ENCODE assay signal across 8 mouse cellular contexts in the genomic region with DNA sequence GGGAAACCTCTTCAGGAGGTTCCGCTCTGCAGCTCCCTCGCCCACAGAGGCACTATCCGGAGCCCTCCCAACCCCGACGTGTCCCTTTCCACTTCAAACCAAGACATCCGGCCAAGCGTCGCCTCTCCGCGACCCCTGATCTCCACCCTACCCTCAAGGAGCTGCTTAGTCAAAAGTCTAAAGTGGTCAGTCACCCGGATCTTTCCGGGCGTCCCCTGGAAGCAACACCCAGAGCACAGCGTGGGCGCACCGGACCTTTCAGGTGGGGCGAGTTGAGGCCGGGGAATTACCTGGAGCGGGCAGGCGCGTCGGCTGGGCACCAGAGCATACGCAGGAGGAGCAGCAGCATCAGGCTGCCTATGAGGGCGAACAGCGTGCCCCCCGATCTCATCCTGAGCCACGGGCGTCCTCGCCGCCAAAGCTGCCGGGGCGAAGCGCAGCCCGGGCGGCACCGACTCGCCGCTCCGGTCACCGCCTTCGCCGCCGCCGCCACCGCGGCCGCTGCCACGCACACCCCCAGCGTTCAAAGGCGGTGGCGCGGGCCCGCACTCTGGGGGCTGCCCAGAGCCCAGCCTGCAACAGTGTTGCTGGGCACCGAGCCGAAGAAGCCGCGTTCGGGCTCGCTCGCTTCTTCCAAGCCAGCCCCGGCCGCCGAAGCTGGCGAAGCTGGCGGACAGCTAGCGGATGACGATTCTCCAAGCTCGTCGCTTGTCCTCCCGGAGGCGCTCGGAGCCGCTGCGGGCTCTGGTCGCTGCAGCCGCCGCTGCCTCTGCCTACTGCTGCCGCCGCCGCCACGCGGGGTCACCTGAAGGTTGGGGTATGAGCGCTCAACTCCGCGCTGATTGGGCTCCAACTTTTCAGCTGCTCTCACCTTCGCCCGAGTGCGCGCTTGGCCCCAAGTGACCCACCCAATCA. TPM values are rescaled to one million over a fixed set of nuclear protein-coding genes. Genes with fewer than 3 reads are reported as not detected.
DNase-seq lines count a peak whose midpoint lies in the region; ATAC-seq and TF ChIP-seq lines count a peak whose summit lies in the region.

No protein-coding gene starts in this region.

- H3K4me2 ChIP-seq in heart, embryonic 16.5 days (ENCODE audit: low read depth, low read length), result peak overlapping the region; percentile 94
- peak overlapping the region; percentile 97 for H3K4me2 ChIP-seq in kidney, postnatal 0 days (ENCODE audit: low read length)
- H3K4me2 ChIP-seq in lung, embryonic 15.5 days, result peak overlapping the region; percentile 99

- WGBS in embryonic facial prominence, embryonic 10.5 days, result under 1% methylated on average over 89 of the region's 89 CpGs
- under 1% methylated on average over 81 of the region's 89 CpGs for WGBS in heart, embryonic 16.5 days
- 1% methylated on average over 89 of the region's 89 CpGs for WGBS in kidney, postnatal 0 days
- WGBS in lung, embryonic 15.5 days, result under 1% methylated on average over 89 of the region's 89 CpGs

- peaks cover 52% of the 10 kb centered on the region for H3K27me3 ChIP-seq in embryonic facial prominence, embryonic 10.5 days (replicated peaks; ENCODE audit: low read depth, poor library complexity, severe bottlenecking)
- H3K27me3 ChIP-seq in heart, embryonic 16.5 days (ENCODE audit: control insufficient read depth, insufficient read depth, low read length), result peaks cover 30% of the 10 kb centered on the region
- 0 out of 2 replicates have a peak, but pooled peaks cover 3% of the 10 kb centered on the region for H3K27me3 ChIP-seq in kidney, postnatal 0 days (ENCODE audit: insufficient read depth, low read length)
- H3K27me3 ChIP-seq in lung, embryonic 15.5 days, result peaks cover 31% of the 10 kb centered on the region

- peak; percentile 44 for DNase-seq in gastrocnemius, postnatal 10 days
- no peak for DNase-seq in gastrocnemius, adult 8-10 months (ENCODE audit: low spot score in 2 of 2)
- peak; percentile 72 for DNase-seq in embryonic facial prominence, embryonic 10.5 days (ENCODE audit: low spot score)
- DNase-seq in kidney, postnatal 0 days (ENCODE audit: low spot score), result peak; percentile 53
- DNase-seq in ovary, postnatal 10 days (ENCODE audit: low spot score), result peak; percentile 3
- peak; percentile 31 for DNase-seq in thymus, postnatal 25 days

- H3K36me3 ChIP-seq in embryonic facial prominence, embryonic 10.5 days (replicated peaks), result no peaks in the 10 kb centered on the region
- no peaks in the 10 kb centered on the region for H3K36me3 ChIP-seq in heart, embryonic 16.5 days (ENCODE audit: control insufficient read depth, insufficient read depth)
- no peaks in the 10 kb centered on the region for H3K36me3 ChIP-seq in kidney, postnatal 0 days (ENCODE audit: insufficient read depth, low read length)
- no peaks in the 10 kb centered on the region for H3K36me3 ChIP-seq in lung, embryonic 15.5 days

- H3K9ac ChIP-seq in heart, embryonic 16.5 days (ENCODE audit: low read length), result peak overlapping the region; percentile 68
- peak overlapping the region; percentile 62 for H3K9ac ChIP-seq in kidney, postnatal 0 days (ENCODE audit: low read depth, low read length)
- peak overlapping the region; percentile 38 for H3K9ac ChIP-seq in lung, embryonic 15.5 days

- peak overlapping the region; percentile 71 for H3K4me3 ChIP-seq in embryonic facial prominence, embryonic 10.5 days
- peak overlapping the region; percentile 68 for H3K4me3 ChIP-seq in heart, embryonic 16.5 days (ENCODE audit: low read length)
- peak overlapping the region; percentile 58 for H3K4me3 ChIP-seq in kidney, postnatal 0 days (replicated peaks; ENCODE audit: low read depth, low read length)
- H3K4me3 ChIP-seq in lung, embryonic 15.5 days, result peak overlapping the region; percentile 51

- no peak overlapping the region; the same call in 1 of the 2 replicates for H3K27ac ChIP-seq in embryonic facial prominence, embryonic 10.5 days (replicated peaks)
- H3K27ac ChIP-seq in heart, embryonic 16.5 days (ENCODE audit: low read length), result no peak overlapping the region
- H3K27ac ChIP-seq in kidney, postnatal 0 days, result no peak overlapping the region
- no peak overlapping the region for H3K27ac ChIP-seq in lung, embryonic 15.5 days

- no peaks in the 10 kb centered on the region for H3K9me3 ChIP-seq in embryonic facial prominence, embryonic 10.5 days
- no peaks in the 10 kb centered on the region for H3K9me3 ChIP-seq in heart, embryonic 16.5 days (replicated peaks; ENCODE audit: control insufficient read depth, low read length)
- H3K9me3 ChIP-seq in kidney, postnatal 0 days (replicated peaks; ENCODE audit: low read length), result no peaks in the 10 kb centered on the region
- no peaks in the 10 kb centered on the region for H3K9me3 ChIP-seq in lung, embryonic 15.5 days

- H3K4me1 ChIP-seq in embryonic facial prominence, embryonic 10.5 days, result peaks cover 23% of the 10 kb centered on the region; the same call in 1 of the 2 replicates
- peaks cover 4% of the 10 kb centered on the region for H3K4me1 ChIP-seq in heart, embryonic 16.5 days (ENCODE audit: control insufficient read depth, insufficient read depth, low read length)
- H3K4me1 ChIP-seq in kidney, postnatal 0 days (replicated peaks; ENCODE audit: insufficient read depth, low read length), result peaks cover 4% of the 10 kb centered on the region; the same call in 1 of the 2 replicates
- peaks cover 5% of the 10 kb centered on the region for H3K4me1 ChIP-seq in lung, embryonic 15.5 days

- TF ChIP-seq CTCF in kidney, postnatal 0 days (IDR thresholded peaks at IDR 0.05; ENCODE audit: low read depth), result no peak

- ATAC-seq in heart, embryonic 16.5 days (replicated peaks; ENCODE audit: extremely low read depth, insufficient read depth, low FRiP score), result peak; percentile 55; the same call in 1 of the 2 replicates
- peak; percentile 81 for ATAC-seq in kidney, postnatal 0 days (replicated peaks; ENCODE audit: low FRiP score, low read depth)
- peak; percentile 81 for ATAC-seq in lung, embryonic 15.5 days (ENCODE audit: borderline replicate concordance, extremely low read depth, low FRiP score, low TSS enrichment)

RNA-seq across cellular contexts. Expression of gene St8sia6, which starts 0.6 kb away (rescaled TPM):
- total RNA-seq in gastrocnemius, postnatal 10 days (2021), result under 1 TPM; 0.70 to 0.93 TPM
- total RNA-seq in gastrocnemius, adult 8-10 months (2022), result under 1 TPM; 0.36 to 0.90 (median 0.58) TPM
- 1.1 and 1.7 TPM in 2 replicates for polyA plus RNA-seq in embryonic facial prominence, embryonic 10.5 days (2016; fragmentation: Nextera tagmentation; extraction: Ambion mirVana)
- polyA plus RNA-seq in heart, embryonic 16.5 days (2015; fragmentation: Nextera tagmentation; extraction: Ambion mirVana), result 1.0 TPM in 2 replicates
- 4.6 and 5.4 TPM in 2 replicates for polyA plus RNA-seq in kidney, postnatal 0 days (2015; fragmentation: Nextera tagmentation; extraction: Ambion mirVana)
- 2.7 and 2.9 TPM in 2 replicates for polyA plus RNA-seq in lung, embryonic 15.5 days (2015; fragmentation: Nextera tagmentation; extraction: Ambion mirVana)

Comparison
In these comparisons a context has a peak if more than half of its experiments do, and no peak if none do; other contexts are left out.
1. DNase-seq: peak in gastrocnemius, postnatal 10 days (single experiment), embryonic facial prominence, embryonic 10.5 days (single experiment), kidney, postnatal 0 days (single experiment), ovary, postnatal 10 days (single experiment) and thymus, postnatal 25 days (single experiment); none in gastrocnemius, adult 8-10 months (0 of 2).
2. Peak in every context shown above with its lines, with median percentiles within 50 percentile points of each other: H3K4me3 ChIP-seq, ATAC-seq, H3K4me2 ChIP-seq and H3K9ac ChIP-seq.